Mouse (Mus musculus) cerebellum, postnatal 36 days (tissue): ENCODE measurements at regions not wholly inside any gene's neighbourhood (a gene's known extent, or its start where the extent isn't known, plus 50 kb on each side); places are given as distances from the start of the nearest gene placed in this dataset.
"Not testable (repeated sequence)": the region's sequence is repeated elsewhere in the genome, so short reads cannot be mapped to it uniquely, and the experiment has no call there.

Experiments used
- DNase-seq, 2 experiments: peaks; one replicate each; pipeline ENCODE4 v3.0.0; 2021 to 2022; ENCODE audit warnings: mixed read lengths in 2 of 2

- not testable (repeated sequence) for DNase-seq
Observed at GRCm38 (mm10) chr13:13888847-13889246, 65.4 kb upstream of the B3galnt2 start.

GRCm38 (mm10) chr13:13889297-13890120, 64.8 kb upstream of the B3galnt2 start:
- peak; percentile 87 to 97 for DNase-seq

- not testable (repeated sequence) for DNase-seq
Observed at GRCm38 (mm10) chr13:13902186-13902585, 52.1 kb upstream of the B3galnt2 start.
